Mouse (Mus musculus): ENCODE results near the gene Sri. TPM values are rescaled to one million over a fixed set of nuclear protein-coding genes. Genes with fewer than 3 reads are reported as not detected.

The Sri gene
- total and polyA plus RNA-seq, 2 experiments = 58.8 to 60.3 TPM

- Histone ChIP-seq H3K27me3 (ENCODE audit: control insufficient read depth, insufficient read depth, low read length) (no peaks in the 10 kb centered on the region), H3K4me1 (ENCODE audit: control insufficient read depth, insufficient read depth, low read length) (no peaks in the 10 kb centered on the region), H3K27ac (replicated peaks; ENCODE audit: insufficient read depth, low read depth, low read length) (no peak overlapping the region), H3K4me3 (ENCODE audit: insufficient read depth, low read depth, low read length) (no peak overlapping the region), H3K79me2 (ENCODE audit: control insufficient read depth, insufficient read depth, low read length) (no peaks in the 10 kb centered on the region; the same call in 1 of the 2 replicates), H3K36me3 (ENCODE audit: control insufficient read depth, insufficient read depth, low read length) (peaks cover 46% of the 10 kb centered on the region), H3K9ac (ENCODE audit: low read depth, low read length) (no peak overlapping the region)
- no peak for DNase-seq (ENCODE audit: extremely low read depth, low read depth, low spot score)
- TF ChIP-seq CTCF (IDR thresholded peaks at IDR 0.05; ENCODE audit: low read depth, low read length) (no peak), POLR2A (IDR thresholded peaks at IDR 0.05; ENCODE audit: extremely low read depth, insufficient read depth, low read length) (no peak)
- 86% methylated on average over 6 of the region's 6 CpGs for WGBS
Observed at GRCm38 (mm10) chr5:8063207-8063606, 17.3 kb downstream of the Sri start.

DNA sequence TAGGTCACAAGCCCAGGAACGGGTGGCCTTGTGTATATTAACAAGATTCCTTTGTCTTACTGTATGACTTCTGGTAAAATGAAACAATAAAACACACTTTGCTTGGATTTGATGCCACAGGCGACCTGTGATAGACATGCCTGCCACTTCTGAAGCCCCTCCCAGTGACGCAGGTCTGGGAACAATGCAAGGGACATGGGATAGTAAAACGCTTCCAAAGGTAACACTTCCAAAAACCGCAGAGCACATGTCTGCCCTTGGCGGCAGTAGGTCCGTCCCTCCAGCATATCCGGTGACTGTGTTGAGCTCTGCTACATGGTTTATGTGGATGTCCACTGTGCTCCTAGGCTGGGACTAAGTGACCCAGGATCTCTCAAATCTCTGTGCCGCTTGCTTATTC, 27.5 kb downstream of the Sri start:
- no peak for TF ChIP-seq CTCF (IDR thresholded peaks at IDR 0.05; ENCODE audit: low read depth, low read length)
- TF ChIP-seq POLR2A (IDR thresholded peaks at IDR 0.05; ENCODE audit: extremely low read depth, insufficient read depth, low read length) = no peak
- H3K27ac ChIP-seq (replicated peaks; ENCODE audit: insufficient read depth, low read depth, low read length) = no peak overlapping the region
- 93% methylated on average over 9 of the region's 9 CpGs for WGBS

DNA sequence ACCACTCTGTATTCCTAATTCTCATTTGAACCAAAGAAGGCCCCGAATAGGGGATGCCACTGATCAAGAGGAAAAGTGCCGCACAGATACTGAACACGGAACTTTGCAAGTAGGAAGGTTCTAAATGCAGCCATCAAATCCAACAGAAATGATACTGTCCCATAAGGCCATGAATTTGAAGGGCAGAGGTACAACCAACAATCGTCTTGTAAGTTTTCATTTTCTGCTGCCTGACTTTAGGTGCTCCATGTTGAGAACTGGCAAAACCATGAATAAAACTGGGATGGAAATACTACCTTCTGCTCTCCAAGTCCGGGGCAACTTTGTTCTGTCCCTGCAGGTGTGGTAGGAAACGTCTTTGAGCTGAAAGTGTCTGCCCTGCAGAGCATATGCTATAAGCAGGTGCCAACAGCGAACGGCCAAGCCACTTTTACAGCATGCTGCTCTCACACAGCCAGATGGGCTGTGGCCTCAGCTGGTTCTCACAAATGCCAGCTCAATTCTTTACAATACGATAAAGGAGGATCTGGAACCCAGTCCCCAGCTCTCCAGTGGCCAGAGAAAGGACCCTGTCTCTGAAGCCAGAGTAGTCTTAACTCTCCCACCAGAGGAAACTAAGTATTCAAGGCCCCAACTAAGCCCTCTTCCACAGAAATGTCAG, 28.2 kb downstream of the Sri start:
- no peak overlapping the region for H3K27ac ChIP-seq (replicated peaks; ENCODE audit: insufficient read depth, low read depth, low read length)
- no peak for DNase-seq (ENCODE audit: extremely low read depth, low read depth, low spot score)
- H3K27me3 ChIP-seq (ENCODE audit: control insufficient read depth, insufficient read depth, low read length) = no peaks in the 10 kb centered on the region
- H3K4me1 ChIP-seq (ENCODE audit: control insufficient read depth, insufficient read depth, low read length) = no peaks in the 10 kb centered on the region
- TF ChIP-seq POLR2A (IDR thresholded peaks at IDR 0.05; ENCODE audit: extremely low read depth, insufficient read depth, low read length) = no peak
- no peak for TF ChIP-seq CTCF (IDR thresholded peaks at IDR 0.05; ENCODE audit: low read depth, low read length)
- H3K79me2 ChIP-seq (ENCODE audit: control insufficient read depth, insufficient read depth, low read length) = no peaks in the 10 kb centered on the region
- no peak overlapping the region for H3K4me3 ChIP-seq (ENCODE audit: insufficient read depth, low read depth, low read length)
- 95% methylated on average over 9 of the region's 9 CpGs for WGBS
- no peak overlapping the region for H3K9ac ChIP-seq (ENCODE audit: low read depth, low read length)
- H3K36me3 ChIP-seq (ENCODE audit: control insufficient read depth, insufficient read depth, low read length) = peaks cover 14% of the 10 kb centered on the region

More for the DNA sequence above, 27.5 kb downstream of the Sri start:
- H3K4me3 ChIP-seq (ENCODE audit: insufficient read depth, low read depth, low read length) = no peak overlapping the region
- no peaks in the 10 kb centered on the region for H3K79me2 ChIP-seq (ENCODE audit: control insufficient read depth, insufficient read depth, low read length)
- no peaks in the 10 kb centered on the region for H3K4me1 ChIP-seq (ENCODE audit: control insufficient read depth, insufficient read depth, low read length)
- H3K27me3 ChIP-seq (ENCODE audit: control insufficient read depth, insufficient read depth, low read length) = no peaks in the 10 kb centered on the region
- H3K36me3 ChIP-seq (ENCODE audit: control insufficient read depth, insufficient read depth, low read length) = peaks cover 16% of the 10 kb centered on the region
- no peak overlapping the region for H3K9ac ChIP-seq (ENCODE audit: low read depth, low read length)
- DNase-seq (ENCODE audit: extremely low read depth, low read depth, low spot score) = no peak

DNA sequence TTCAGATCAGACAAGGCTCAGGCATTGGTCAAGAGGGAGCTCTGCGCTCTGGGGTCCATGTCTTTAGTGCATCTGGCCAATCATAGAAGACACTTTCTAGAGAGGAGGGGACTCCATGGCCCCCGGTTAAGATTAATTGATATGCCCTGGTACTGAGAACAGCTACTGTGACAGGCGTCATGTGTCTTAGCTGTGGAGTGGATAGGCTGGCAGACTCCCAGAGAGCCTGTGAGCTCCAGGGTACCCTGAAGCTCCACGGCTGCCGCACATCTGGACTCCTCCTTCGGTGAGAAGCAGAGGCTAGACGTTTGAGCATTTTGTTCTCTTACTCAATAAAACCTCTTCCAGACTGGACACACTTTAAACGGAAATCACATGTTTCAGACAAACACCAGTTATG, 31.6 kb downstream of the Sri start:
- no peak overlapping the region for H3K27ac ChIP-seq (replicated peaks; ENCODE audit: insufficient read depth, low read depth, low read length)
- H3K9ac ChIP-seq (ENCODE audit: low read depth, low read length) = no peak overlapping the region
- no peaks in the 10 kb centered on the region for H3K4me1 ChIP-seq (ENCODE audit: control insufficient read depth, insufficient read depth, low read length)
- H3K79me2 ChIP-seq (ENCODE audit: control insufficient read depth, insufficient read depth, low read length) = no peaks in the 10 kb centered on the region
- TF ChIP-seq CTCF (IDR thresholded peaks at IDR 0.05; ENCODE audit: low read depth, low read length) = no peak
- no peak for TF ChIP-seq POLR2A (IDR thresholded peaks at IDR 0.05; ENCODE audit: extremely low read depth, insufficient read depth, low read length)
- no peak for DNase-seq (ENCODE audit: extremely low read depth, low read depth, low spot score)
- no peak overlapping the region for H3K4me3 ChIP-seq (ENCODE audit: insufficient read depth, low read depth, low read length)
- H3K36me3 ChIP-seq (ENCODE audit: control insufficient read depth, insufficient read depth, low read length) = peaks cover 3% of the 10 kb centered on the region
- H3K27me3 ChIP-seq (ENCODE audit: control insufficient read depth, insufficient read depth, low read length) = no peaks in the 10 kb centered on the region
- WGBS = 87% methylated on average over 8 of the region's 8 CpGs

DNA sequence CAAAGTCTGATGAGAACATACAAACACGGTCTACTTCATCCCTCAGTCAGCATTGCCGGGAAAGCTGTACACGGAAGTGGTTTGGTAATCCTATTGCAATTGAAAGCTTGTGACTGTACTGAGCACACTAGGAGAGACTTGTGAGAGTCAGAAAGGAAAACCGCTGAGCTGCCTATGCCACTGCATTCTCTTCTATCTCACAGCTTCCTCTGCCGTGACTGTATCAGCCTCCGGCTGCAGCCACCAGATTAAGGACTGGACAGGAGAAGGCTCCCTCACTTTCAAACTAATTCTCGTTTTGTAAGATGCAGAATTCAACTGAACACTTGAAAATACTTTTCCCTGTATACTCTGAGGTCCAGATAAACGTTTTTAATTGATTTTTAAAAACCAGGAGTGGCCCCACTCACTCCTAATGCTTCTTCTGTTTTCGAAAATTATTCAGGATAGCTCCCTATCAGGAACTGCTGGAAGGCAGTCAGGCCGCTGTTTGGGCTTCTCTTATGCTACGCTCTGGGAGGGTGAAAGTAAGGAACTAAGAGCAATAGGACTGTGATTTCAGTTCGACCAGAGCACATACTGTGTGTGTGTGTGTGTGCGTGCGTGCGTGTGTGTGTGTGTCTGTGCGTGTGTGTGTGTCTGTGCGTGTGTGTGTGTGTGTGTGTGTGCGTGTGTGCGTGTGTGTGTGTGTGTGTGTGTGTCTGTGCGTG, 37.1 kb downstream of the Sri start:
- TF ChIP-seq CTCF (IDR thresholded peaks at IDR 0.05; ENCODE audit: low read depth, low read length) (no peak), POLR2A (IDR thresholded peaks at IDR 0.05; ENCODE audit: extremely low read depth, insufficient read depth, low read length) (no peak)
- Histone ChIP-seq H3K27me3 (ENCODE audit: control insufficient read depth, insufficient read depth, low read length) (no peaks in the 10 kb centered on the region), H3K4me1 (ENCODE audit: control insufficient read depth, insufficient read depth, low read length) (no peaks in the 10 kb centered on the region; the same call in 1 of the 2 replicates), H3K79me2 (ENCODE audit: control insufficient read depth, insufficient read depth, low read length) (no peaks in the 10 kb centered on the region), H3K9ac (ENCODE audit: low read depth, low read length) (no peak overlapping the region), H3K36me3 (ENCODE audit: control insufficient read depth, insufficient read depth, low read length) (no peaks in the 10 kb centered on the region), H3K27ac (replicated peaks; ENCODE audit: insufficient read depth, low read depth, low read length) (no peak overlapping the region), H3K4me3 (ENCODE audit: insufficient read depth, low read depth, low read length) (no peak overlapping the region)
- peak; percentile 15 for DNase-seq (ENCODE audit: extremely low read depth, low read depth, low spot score)
- 64% methylated on average over 20 of the region's 20 CpGs for WGBS

- DNase-seq (ENCODE audit: extremely low read depth, low read depth, low spot score) = peak; percentile 31
- Histone ChIP-seq H3K79me2 (ENCODE audit: control insufficient read depth, insufficient read depth, low read length) (no peaks in the 10 kb centered on the region), H3K9ac (ENCODE audit: low read depth, low read length) (no peak overlapping the region), H3K4me3 (ENCODE audit: insufficient read depth, low read depth, low read length) (no peak overlapping the region), H3K27ac (replicated peaks; ENCODE audit: insufficient read depth, low read depth, low read length) (no peak overlapping the region), H3K4me1 (ENCODE audit: control insufficient read depth, insufficient read depth, low read length) (no peaks in the 10 kb centered on the region; the same call in 1 of the 2 replicates), H3K27me3 (ENCODE audit: control insufficient read depth, insufficient read depth, low read length) (no peaks in the 10 kb centered on the region), H3K36me3 (ENCODE audit: control insufficient read depth, insufficient read depth, low read length) (no peaks in the 10 kb centered on the region)
- TF ChIP-seq POLR2A (IDR thresholded peaks at IDR 0.05; ENCODE audit: extremely low read depth, insufficient read depth, low read length) = no peak
- TF ChIP-seq CTCF (IDR thresholded peaks at IDR 0.05; ENCODE audit: low read depth, low read length) = no peak
- WGBS = 79% methylated on average over 3 of the region's 3 CpGs
Observed at GRCm38 (mm10) chr5:8085661-8086060, 39.8 kb downstream of the Sri start.
